Mouse (Mus musculus) ES-Bruce4 (cell line): ENCODE measurements at regions not wholly inside any gene's neighbourhood (a gene's known extent, or its start where the extent isn't known, plus 50 kb on each side); places are given as distances from the start of the nearest gene placed in this dataset.

Experiments
- H3K27ac ChIP-seq: 2 replicates; pipeline ENCODE4 v1.5.1; 2012; ENCODE audit warnings: low read length, inconsistent platforms; ENCODE audit not compliant: insufficient read depth
- H3K27me3 ChIP-seq: 2 replicates; pipeline ENCODE4 v1.6.1; 2012; ENCODE audit warnings: mild to moderate bottlenecking, low read length, inconsistent platforms; ENCODE audit not compliant: control insufficient read depth, poor library complexity, insufficient read depth, severe bottlenecking
- H3K36me3 ChIP-seq: 2 replicates; pipeline ENCODE4 v1.6.1; 2012; ENCODE audit warnings: inconsistent platforms, mild to moderate bottlenecking, low read length, moderate library complexity; ENCODE audit not compliant: control insufficient read depth, poor library complexity, insufficient read depth, severe bottlenecking
- H3K4me1 ChIP-seq: one replicate; pipeline ENCODE4 v1.8.1; 2011; ENCODE audit warnings: low read length; ENCODE audit not compliant: control insufficient read depth, insufficient read depth
- H3K4me3 ChIP-seq: 2 replicates; pipeline ENCODE4 v1.5.1; 2011; ENCODE audit warnings: low read depth, mild to moderate bottlenecking, low read length
- H3K9ac ChIP-seq: 2 replicates; pipeline ENCODE4 v1.6.1; 2012; ENCODE audit warnings: low read depth, mild to moderate bottlenecking, inconsistent platforms; ENCODE audit not compliant: poor library complexity, severe bottlenecking
- H3K9me3 ChIP-seq: replicated peaks from 2 replicates; pipeline ENCODE4 v1.6.1; 2012; ENCODE audit warnings: mild to moderate bottlenecking, low read length, inconsistent platforms; ENCODE audit not compliant: control insufficient read depth, poor library complexity, insufficient read depth, severe bottlenecking
- CTCF ChIP-seq: IDR thresholded peaks from one replicate; pipeline ENCODE4 v1.8.1; 2011; ENCODE audit warnings: low read depth, low read length
- EP300 ChIP-seq: IDR thresholded peaks from 2 replicates; pipeline ENCODE4 v1.6.1; 2011; ENCODE audit warnings: low read depth, low read length; ENCODE audit not compliant: insufficient read depth
- POLR2A ChIP-seq: IDR thresholded peaks from one replicate; pipeline ENCODE4 v1.8.1; 2011; ENCODE audit warnings: low read length; ENCODE audit not compliant: insufficient read depth

- Histone ChIP-seq H3K4me3 (no peak overlapping the region), H3K27ac (no peak overlapping the region), H3K27me3 (no peaks in the 10 kb centered on the region), H3K9me3 (no peaks in the 10 kb centered on the region), H3K9ac (no peak overlapping the region), H3K36me3 (no peaks in the 10 kb centered on the region), H3K4me1 (no peaks in the 10 kb centered on the region)
- no peak for TF ChIP-seq EP300
- TF ChIP-seq POLR2A, result no peak
- TF ChIP-seq CTCF, result no peak
These were observed 122.5 kb upstream of the Ogfrl1 start for GRCm38 (mm10) chr1:23520113-23520512.

GRCm38 (mm10) chr1:23532659-23533058 lies 135.1 kb upstream of the Ogfrl1 start:
- H3K9me3 ChIP-seq, result no peaks in the 10 kb centered on the region
- no peak overlapping the region for H3K9ac ChIP-seq
- no peak overlapping the region for H3K4me3 ChIP-seq
- no peaks in the 10 kb centered on the region for H3K4me1 ChIP-seq
- H3K27me3 ChIP-seq, result no peaks in the 10 kb centered on the region
- no peak overlapping the region for H3K27ac ChIP-seq
- H3K36me3 ChIP-seq, result no peaks in the 10 kb centered on the region
- TF ChIP-seq CTCF, result no peak
- TF ChIP-seq POLR2A, result no peak
- no peak for TF ChIP-seq EP300

GRCm38 (mm10) chr1:23536621-23537020 lies 139.0 kb upstream of the Ogfrl1 start:
- TF ChIP-seq POLR2A (no peak), CTCF (no peak), EP300 (no peak)
- H3K27me3 ChIP-seq, result no peaks in the 10 kb centered on the region

GRCm38 (mm10) chr1:23538419-23538818 lies 140.8 kb upstream of the Ogfrl1 start:
- no peaks in the 10 kb centered on the region for H3K36me3 ChIP-seq
- H3K27me3 ChIP-seq, result no peaks in the 10 kb centered on the region
- TF ChIP-seq POLR2A (no peak), EP300 (no peak), CTCF (no peak)
- no peaks in the 10 kb centered on the region for H3K4me1 ChIP-seq
- H3K4me3 ChIP-seq, result no peak overlapping the region
- no peak overlapping the region for H3K9ac ChIP-seq
- no peaks in the 10 kb centered on the region for H3K9me3 ChIP-seq
- H3K27ac ChIP-seq, result no peak overlapping the region

More at GRCm38 (mm10) chr1:23536621-23537020, 139.0 kb upstream of the Ogfrl1 start:
- no peak overlapping the region for H3K9ac ChIP-seq
- no peak overlapping the region for H3K27ac ChIP-seq
- H3K4me3 ChIP-seq, result no peak overlapping the region
- no peaks in the 10 kb centered on the region for H3K9me3 ChIP-seq
- no peaks in the 10 kb centered on the region for H3K4me1 ChIP-seq
- H3K36me3 ChIP-seq, result no peaks in the 10 kb centered on the region

GRCm38 (mm10) chr1:23540594-23540993 lies 143.0 kb upstream of the Ogfrl1 start:
- Histone ChIP-seq H3K9me3 (no peaks in the 10 kb centered on the region), H3K27ac (no peak overlapping the region), H3K4me3 (no peak overlapping the region), H3K9ac (no peak overlapping the region), H3K4me1 (no peaks in the 10 kb centered on the region), H3K36me3 (no peaks in the 10 kb centered on the region), H3K27me3 (no peaks in the 10 kb centered on the region)
- no peak for TF ChIP-seq EP300
- no peak for TF ChIP-seq POLR2A
- no peak for TF ChIP-seq CTCF

- no peaks in the 10 kb centered on the region for H3K36me3 ChIP-seq
- no peak overlapping the region for H3K9ac ChIP-seq
- no peak overlapping the region for H3K4me3 ChIP-seq
- TF ChIP-seq POLR2A (no peak), EP300 (no peak), CTCF (no peak)
- no peak overlapping the region for H3K27ac ChIP-seq
- no peaks in the 10 kb centered on the region for H3K9me3 ChIP-seq
- H3K4me1 ChIP-seq, result no peaks in the 10 kb centered on the region
- no peaks in the 10 kb centered on the region for H3K27me3 ChIP-seq
These were observed 158.2 kb upstream of the Ogfrl1 start for GRCm38 (mm10) chr1:23555794-23556193.
